Mouse (Mus musculus): ENCODE results near the gene Tbx2.

DNA sequence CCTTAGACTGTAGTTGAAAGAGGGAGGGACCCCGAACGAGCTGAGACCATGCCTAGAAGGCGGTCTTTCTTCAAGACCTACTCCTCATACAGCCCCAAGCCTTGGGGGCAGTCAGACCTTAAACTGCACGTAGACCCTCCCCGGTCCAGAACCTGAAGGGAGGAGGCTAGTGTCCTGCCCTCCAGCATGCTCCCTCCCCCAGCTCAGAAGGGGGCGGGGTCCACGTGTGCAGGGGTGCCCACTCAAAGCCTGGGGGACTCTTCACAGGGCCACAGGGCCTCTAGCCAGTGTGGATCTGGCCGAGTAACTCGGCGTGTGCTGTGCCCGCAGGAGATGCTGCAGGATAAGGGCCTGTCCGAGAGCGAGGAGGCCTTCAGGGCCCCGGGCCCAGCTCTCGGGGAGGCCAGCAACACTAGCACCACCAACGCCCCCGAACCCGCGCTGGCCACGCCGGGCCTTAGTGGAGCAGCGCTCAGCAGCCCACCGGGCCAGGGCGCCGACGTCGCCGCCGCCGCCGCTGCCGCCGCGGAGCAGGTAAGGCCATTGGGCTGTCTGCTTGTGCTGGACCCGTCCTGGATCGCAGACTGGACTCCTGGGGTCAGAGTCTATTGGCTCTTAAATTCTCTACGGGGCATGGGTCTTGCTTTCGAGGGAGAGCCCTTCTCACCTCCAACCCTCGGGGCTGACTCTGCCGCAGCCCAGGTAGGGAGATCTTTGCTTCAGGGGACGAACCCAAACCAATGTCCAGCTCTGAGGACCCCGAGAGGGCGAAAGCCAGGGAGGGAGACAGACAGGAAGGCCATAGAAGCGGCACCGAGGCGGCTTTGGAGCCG, 57.6 kb downstream of the Tbx2 start:
- no peak for TF ChIP-seq POLR2A (IDR thresholded peaks at IDR 0.05; ENCODE audit: borderline replicate concordance, insufficient read depth, low read length)
- no peak for TF ChIP-seq CTCF (IDR thresholded peaks at IDR 0.05; ENCODE audit: borderline replicate concordance, insufficient read depth, low read depth, low read length)

Data from cerebellum, adult 2 months (tissue).